Mouse (Mus musculus) common myeloid progenitor, adult 5-6 weeks (primary cell): Measurements from ENCODE around the gene Gm13276. TPM values are rescaled to one million over a fixed set of nuclear protein-coding genes. Genes with fewer than 3 reads are reported as not detected.
"Not testable (repeated sequence)": the region's sequence is repeated elsewhere in the genome, so short reads cannot be mapped to it uniquely, and the experiment has no call there.

Experiments
- ATAC-seq: replicated peaks from 2 replicates; pipeline ENCODE4 v1.8.0; 2016; ENCODE audit warnings: low read depth, mild to moderate bottlenecking, moderate TSS enrichment, inconsistent platforms; ENCODE audit not compliant: poor library complexity, severe bottlenecking
- total RNA-seq: library from RNA; stranded (forward); fragments of 200-1000, 187-1606 nt; gene quantifications from 2 replicates; pipeline ENCODE4 v1.2.3, GENCODE M21; 2017

Gm13276 gene
- total RNA-seq, result not detected in 2 replicates

DNA sequence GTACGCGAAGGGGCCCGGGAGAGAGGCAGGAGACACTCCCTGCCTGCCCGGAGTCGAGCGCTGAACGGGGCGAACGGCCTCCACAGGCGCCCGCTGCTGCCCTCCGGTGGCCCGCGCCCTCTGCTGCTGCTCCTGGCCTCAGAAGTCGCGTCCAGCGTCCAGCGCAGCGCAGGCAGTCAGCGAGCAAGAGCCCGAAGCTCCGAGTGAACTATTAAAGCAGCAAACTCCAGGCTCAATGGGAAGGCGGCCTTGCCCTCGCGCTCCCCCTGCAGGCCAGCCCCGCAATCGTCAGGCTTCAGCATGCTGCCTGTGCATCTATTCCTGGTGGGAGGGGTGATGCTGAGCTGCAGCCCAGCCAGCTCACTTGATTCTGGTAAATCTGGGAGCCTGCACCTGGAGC, at the start of gene Gm13276:
Gene Gm13276, plus strand, starts transcription at position 301 of the 400 bp plus-strand sequence.
- not testable (repeated sequence) for ATAC-seq

DNA sequence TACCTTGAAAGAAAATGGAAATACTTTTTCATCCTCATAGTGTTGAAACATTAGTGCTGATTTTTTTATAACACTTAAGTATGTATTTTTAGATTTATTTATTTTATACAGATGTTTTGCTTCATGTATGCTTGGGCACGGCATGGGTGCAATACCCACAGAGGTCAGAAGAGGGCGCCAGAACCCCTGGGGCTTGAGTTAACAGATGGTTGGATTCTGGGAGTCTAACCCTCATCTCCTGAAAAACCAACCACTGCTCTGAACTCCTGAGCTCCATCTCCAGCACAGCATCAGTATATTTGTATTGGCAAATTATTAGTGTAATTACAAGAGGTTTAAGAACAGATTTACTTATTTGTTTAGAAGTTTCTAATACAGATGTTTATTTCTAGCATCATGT, 47.0 kb upstream of the Gm13276 start:
- ATAC-seq, result peak; percentile 72

DNA sequence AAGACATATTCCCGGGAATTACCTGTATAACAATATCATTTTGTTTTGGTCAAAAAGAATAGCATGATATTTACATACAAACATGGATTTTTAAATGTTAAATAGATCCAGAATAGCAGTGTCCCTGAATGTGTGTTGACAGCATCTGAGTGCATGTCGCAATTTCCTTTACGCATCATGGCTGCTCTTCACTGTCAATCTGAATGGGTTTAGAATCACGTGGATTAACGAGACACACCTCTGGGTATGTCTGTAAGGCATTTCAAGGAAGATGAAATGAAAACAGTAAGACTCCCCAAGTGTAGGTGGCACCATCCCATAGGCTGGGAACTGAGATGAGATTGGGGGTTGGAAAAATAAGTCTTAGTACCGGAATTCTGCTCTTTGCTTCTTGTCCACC, 46.5 kb upstream of the Gm13276 start:
- ATAC-seq, result peak; percentile 55

DNA sequence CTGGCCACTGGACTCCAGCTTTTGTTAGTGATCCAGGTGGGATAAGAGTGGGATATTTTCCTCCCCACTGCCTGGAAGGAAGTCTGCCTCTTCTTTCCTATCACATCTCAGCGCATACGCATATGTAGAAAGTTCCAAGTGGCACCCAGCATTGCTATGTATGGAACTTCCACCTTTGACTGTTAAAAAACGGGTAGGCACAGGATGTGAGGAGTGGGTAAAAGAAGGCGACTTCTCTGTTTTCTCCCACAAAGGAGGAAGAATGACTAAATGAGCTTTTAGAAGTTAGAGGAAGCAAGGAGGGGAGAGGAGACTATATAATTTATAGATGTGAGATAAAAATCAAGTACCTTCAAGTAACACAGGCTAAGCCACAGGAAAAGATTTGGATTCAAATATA, 44.1 kb upstream of the Gm13276 start:
- ATAC-seq, result peak; percentile 67

DNA sequence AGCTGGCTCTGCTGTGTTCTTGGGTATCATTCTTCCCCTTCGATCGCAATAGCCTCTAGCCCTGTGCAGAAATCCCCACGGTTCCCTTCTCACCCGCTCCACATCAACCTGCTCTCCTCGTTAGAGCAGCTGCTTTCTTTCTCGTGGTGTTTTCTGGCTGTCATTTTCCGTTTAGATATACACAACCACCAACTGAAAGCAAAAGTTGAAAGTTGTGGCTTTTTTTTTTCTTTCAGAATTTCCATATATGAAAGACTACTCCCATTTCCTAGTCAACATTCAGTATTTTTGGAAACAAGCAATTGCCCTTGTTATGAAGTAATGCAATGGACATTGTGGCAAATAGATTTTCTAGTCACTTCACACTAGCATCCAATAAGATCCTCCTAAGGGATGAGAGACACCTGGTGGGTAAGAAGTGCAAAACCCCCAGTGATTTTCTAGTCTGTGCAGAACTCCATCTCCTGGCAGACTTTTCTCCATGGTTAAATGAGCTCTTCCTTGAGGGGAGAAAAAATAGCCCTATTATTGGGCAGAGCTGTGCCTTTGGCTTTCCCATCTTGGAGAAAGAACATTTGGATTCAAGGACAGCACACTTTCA, 42.6 kb upstream of the Gm13276 start:
- ATAC-seq, result peak; percentile 45

DNA sequence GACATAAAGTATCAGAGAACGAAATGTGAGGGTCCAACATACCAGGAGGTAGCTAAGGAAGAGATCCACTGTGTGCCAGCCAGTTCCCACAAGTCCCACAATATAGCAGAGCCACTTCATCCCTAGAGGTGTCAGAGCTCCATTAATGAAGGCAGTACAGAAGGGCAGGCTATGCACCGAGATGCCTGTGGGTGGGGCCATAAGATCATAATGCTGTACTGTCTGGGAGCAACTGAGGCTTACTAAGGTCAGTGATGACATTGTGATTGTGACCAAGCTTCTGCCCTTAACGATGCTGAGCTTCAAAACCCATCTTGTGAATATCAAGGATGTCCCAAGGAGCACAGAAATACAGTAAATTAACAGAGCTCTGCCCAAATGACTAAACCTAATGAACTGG, 41.3 kb upstream of the Gm13276 start:
- no peak for ATAC-seq

DNA sequence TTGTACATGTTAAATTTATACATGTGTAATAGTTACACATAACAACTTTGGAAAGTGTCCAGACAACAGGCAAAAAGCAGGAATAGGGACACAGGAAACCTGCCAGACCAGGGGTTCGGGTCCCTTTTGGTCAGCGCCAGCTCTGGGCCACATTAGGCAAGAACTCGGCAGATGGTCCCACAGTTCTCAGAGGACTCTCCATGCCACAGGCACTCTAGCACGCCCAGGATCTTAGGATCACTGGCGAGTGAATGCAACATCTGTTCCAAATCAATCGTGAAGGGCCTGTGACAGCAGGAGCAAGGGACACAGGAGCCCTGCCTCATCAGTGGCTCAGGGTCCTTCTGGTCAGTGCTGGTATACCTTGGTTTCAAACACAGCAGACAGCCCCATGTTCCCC, 35.6 kb upstream of the Gm13276 start:
- ATAC-seq, result no peak

DNA sequence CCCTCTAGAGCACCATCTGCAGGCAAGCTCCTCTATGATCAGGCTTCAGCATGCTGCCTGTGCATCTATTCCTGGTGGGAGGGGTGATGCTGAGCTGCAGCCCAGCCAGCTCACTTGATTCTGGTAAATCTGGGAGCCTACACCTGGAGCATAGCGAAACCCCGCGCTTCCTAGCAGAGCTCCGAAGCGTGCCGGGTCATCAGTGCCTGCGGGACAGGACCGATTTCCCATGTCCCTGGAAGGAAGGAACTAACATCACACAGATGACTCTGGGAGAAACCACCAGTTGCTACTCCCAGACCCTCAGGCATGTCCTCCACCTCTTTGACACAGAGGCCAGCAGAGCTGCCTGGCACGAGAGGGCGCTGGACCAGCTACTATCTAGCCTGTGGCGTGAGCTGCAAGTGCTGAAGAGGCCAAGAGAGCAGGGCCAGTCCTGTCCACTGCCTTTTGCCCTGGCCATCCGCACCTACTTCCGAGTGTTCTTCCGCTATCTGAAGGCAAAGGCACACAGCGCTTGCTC, 30.6 kb upstream of the Gm13276 start, which contains the start of gene Gm13271:
Gene Gm13271, plus strand, starts transcription at position 51 of the 523 bp plus-strand sequence.
- ATAC-seq, result 0 out of 2 replicates have a peak, but pooled peaks have one; percentile 31

DNA sequence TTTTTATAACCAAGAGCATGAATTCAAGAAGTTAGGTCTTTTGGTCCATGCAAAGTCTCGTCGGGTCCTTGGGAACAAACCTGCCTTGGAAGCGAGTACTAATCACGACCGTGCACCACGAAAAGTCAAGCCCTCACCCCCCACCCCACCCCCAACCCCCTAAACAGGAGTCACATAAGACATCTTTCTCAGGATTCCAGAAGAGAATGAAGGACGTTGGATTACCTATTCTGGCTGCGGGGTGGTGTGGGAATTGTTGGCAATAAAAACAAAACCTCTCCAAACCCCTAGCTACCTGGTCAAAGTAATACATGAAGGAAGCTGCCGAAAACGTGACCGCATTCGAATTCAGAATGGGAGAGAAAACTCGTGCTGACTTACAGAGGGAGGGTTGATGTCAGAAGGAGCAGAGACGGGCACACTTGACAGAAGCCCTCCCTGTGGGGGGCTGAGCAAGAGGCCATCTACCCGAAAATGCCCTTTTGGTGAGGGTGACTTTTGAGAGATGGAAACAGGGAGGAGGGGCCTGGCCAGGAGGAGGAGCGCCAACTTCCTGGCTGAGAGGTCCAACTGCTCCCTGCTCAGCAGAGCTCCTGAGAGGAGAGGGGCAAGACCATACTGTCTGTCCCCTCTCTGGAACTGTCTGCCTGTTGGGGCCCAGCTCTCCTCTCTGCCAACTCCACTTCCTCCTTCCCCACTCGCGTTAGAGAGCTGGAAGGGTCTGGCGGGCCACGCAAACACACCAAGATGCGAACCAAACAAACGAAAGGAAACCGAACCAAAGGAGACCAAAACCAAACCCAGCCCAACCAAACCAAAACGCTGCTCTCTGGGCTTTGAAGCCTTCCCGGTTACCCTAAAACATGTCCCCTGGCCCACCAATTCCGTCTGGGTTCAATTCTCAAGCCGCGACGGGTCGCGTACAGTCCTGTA, 28.7 kb upstream of the Gm13276 start:
- ATAC-seq, result not testable (repeated sequence)

DNA sequence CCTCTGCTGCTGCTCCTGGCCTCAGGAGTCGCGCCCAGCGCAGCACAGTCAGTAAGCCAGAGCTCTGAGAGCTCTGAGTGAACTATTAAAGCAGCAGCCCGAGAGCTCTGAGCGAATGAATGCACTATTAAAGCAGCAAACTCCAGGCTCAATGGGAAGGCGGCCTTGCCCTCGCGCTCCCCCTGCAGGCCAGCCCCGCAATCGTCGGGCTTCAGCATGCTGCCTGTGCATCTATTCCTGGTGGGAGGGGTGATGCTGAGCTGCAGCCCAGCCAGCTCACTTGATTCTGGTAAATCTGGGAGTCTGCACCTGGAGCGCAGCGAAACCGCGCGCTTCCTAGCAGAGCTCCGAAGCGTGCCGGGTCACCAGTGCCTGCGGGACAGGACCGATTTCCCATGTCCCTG, 27.9 kb upstream of the Gm13276 start:
- ATAC-seq, result peak; percentile 100

DNA sequence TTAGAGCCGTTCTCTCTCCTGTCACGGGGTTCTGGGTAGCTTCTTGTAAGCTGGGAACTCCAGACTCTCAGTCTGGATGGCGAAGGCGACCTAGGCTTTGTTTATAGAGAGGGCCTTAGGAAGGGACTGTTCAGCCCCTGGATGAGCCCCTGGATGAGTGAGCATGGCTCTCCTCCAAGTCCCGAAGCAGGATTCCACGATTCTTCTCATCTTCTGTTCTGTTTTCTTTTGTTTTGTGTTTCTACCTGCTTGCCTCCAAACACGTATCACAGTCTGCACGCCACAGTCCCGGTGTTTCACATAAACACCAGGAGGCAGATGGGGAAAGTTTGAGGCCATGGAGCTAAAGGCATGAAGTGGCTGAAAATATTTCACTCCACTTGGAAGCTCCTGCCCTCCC, 26.8 kb upstream of the Gm13276 start:
- not testable (repeated sequence) for ATAC-seq

DNA sequence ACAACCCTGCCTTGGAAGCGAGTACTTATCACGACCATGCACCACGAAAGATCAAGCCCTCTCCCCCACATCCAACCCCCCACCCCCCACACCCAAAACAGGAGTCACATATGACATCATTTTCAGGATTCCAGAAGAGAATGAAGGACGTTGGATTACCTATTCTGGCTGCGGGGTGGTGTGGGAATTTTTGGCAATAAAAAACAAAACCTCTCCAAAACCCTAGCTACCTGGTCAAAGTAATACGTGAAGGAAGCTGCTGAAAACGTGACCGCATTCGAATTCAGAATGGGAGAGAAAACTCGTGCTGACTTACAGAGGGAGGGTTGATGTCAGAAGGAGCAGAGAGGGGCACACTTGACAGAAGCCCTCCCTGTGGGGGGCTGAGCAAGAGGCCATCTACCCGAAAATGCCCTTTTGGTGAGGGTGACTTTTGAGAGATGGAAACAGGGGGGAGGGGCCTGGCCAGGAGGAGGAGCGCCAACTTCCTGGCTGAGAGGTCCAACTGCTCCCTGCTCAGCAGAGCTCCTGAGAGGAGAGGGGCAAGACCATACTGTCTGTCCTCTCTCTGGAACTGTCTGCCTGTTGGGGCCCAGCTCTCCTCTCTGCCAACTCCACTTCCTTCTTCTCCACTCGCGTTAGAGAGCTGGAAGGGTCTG, 25.8 kb upstream of the Gm13276 start, which contains the start of gene Gm13283:
Gene Gm13283, plus strand, starts transcription at position 510 of the 659 bp plus-strand sequence.
- not testable (repeated sequence) for ATAC-seq

DNA sequence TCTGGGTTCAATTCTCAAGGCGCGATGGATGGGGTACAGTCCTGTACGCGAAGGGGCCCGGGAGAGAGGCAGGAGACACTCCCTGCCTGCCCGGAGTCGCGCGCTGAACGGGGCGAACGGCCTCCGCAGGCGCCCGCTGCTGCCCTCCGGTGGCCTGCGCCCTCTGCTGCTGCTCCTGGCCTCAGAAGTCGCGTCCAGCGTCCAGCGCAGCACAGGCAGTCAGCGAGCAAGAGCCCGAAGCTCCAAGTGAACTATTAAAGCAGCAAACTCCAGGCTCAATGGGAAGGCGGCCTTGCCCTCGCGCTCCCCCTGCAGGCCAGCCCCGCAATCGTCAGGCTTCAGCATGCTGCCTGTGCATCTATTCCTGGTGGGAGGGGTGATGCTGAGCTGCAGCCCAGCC, 25.1 kb upstream of the Gm13276 start:
- ATAC-seq, result not testable (repeated sequence)

DNA sequence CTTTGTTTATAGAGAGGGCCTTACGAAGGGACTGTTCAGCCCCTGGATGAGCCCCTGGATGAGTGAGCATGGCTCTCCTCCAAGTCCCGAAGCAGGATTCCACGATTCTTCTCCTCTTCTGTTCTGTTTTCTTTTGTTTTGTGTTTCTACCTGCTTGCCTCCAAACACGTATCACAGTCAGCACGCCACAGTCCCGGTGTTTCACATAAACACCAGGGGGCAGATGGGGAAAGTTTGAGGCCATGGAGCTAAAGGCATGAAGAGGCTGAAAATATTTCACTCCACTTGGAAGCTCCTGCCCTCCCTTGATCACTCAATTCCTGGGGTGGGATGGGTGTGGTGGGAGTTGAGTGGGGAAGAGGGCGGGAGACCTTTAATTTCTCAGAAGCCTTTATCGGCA, 23.7 kb upstream of the Gm13276 start:
- ATAC-seq, result not testable (repeated sequence)

DNA sequence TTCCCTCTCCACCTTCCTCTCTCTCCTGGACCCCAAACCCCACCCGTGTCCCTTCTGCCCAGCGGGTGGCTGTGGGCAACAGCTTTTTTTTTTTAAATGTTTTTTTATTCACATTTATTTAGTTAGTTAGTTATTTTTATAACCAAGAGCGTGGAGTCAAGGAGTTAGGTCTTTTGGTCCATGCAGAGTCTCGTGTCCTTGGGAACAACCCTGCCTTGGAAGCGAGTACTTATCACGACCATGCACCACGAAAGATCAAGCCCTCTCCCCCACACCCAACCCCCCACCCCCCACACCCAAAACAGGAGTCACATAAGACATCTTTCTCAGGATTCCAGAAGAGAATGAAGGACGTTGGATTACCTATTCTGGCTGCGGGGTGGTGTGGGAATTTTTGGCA, 23.2 kb upstream of the Gm13276 start:
- ATAC-seq, result not testable (repeated sequence)

DNA sequence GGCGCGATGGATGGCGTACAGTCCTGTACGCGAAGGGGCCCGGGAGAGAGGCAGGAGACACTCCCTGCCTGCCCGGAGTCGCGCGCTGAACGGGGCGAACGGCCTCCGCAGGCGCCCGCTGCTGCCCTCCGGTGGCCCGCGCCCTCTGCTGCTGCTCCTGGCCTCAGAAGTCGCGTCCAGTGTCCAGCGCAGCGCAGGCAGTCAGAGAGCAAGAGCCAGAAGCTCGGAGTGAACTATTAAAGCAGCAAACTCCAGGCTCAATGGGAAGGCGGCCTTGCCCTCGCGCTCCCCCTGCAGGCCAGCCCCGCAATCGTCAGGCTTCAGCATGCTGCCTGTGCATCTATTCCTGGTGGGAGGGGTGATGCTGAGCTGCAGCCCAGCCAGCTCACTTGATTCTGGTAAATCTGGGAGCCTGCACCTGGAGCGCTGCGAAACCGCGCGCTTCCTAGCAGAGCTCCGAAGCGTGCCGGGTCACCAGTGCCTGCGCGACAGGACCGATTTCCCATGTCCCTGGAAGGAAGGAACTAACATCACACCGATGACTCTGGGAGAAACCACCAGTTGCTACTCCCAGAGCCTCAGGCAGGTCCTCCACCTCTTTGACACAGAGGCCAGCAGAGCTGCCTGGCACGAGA, 22.0 kb upstream of the Gm13276 start:
- peak; percentile 92 for ATAC-seq

DNA sequence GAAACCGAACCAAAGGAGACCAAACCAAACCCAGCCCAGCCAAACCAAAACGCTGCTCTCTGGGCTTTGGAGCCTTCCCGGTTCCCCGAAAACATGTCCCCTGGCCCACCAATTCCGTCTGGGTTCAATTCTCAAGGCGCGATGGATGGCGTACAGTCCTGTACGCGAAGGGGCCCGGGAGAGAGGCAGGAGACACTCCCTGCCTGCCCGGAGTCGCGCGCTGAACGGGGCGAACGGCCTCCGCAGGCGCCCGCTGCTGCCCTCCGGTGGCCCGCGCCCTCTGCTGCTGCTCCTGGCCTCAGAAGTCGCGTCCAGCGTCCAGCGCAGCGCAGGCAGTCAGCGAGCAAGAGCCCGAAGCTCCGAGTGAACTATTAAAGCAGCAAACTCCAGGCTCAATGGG, 12.0 kb upstream of the Gm13276 start, which contains the start of gene Gm13290:
Gene Gm13290, plus strand, starts transcription at position 301 of the 400 bp plus-strand sequence.
- not testable (repeated sequence) for ATAC-seq

DNA sequence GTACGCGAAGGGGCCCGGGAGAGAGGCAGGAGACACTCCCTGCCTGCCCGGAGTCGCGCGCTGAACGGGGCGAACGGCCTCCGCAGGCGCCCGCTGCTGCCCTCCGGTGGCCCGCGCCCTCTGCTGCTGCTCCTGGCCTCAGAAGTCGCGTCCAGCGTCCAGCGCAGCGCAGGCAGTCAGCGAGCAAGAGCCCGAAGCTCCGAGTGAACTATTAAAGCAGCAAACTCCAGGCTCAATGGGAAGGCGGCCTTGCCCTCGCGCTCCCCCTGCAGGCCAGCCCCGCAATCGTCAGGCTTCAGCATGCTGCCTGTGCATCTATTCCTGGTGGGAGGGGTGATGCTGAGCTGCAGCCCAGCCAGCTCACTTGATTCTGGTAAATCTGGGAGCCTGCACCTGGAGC, 8.9 kb upstream of the Gm13276 start, which contains the start of gene Gm13289:
Gene Gm13289, plus strand, starts transcription at position 301 of the 400 bp plus-strand sequence.
- ATAC-seq, result not testable (repeated sequence)

DNA sequence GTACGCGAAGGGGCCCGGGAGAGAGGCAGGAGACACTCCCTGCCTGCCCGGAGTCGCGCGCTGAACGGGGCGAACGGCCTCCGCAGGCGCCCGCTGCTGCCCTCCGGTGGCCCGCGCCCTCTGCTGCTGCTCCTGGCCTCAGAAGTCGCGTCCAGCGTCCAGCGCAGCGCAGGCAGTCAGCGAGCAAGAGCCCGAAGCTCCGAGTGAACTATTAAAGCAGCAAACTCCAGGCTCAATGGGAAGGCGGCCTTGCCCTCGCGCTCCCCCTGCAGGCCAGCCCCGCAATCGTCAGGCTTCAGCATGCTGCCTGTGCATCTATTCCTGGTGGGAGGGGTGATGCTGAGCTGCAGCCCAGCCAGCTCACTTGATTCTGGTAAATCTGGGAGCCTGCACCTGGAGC, 6.0 kb upstream of the Gm13276 start, which contains the start of gene Gm13272:
Gene Gm13272, plus strand, starts transcription at position 301 of the 400 bp plus-strand sequence.
- not testable (repeated sequence) for ATAC-seq
